Mouse (Mus musculus) olfactory bulb, adult 2 months (tissue): ENCODE measurements around the gene Dkk3.

Source experiments
- CTCF ChIP-seq: fragments of 200-500 bp; IDR thresholded peaks from 2 replicates; pipeline ENCODE4 v1.5.1; 2012; ENCODE audit warnings: low read depth, mild to moderate bottlenecking, low read length, moderate library complexity; ENCODE audit not compliant: insufficient read depth
- POLR2A ChIP-seq: fragments of 200-500 bp; IDR thresholded peaks from 2 replicates; pipeline ENCODE4 v1.6.1; 2012; ENCODE audit warnings: mild to moderate bottlenecking, low read depth, low read length, moderate library complexity; ENCODE audit not compliant: insufficient read depth

- no peak for TF ChIP-seq POLR2A
- no peak for TF ChIP-seq CTCF
Measured at GRCm38 (mm10) chr7:112144646-112145179, 14.1 kb downstream of the Dkk3 start.
